Mouse (Mus musculus) liver, adult 2 months (tissue): ENCODE measurements around the gene Usp47.

Source experiments
- CTCF ChIP-seq: fragments of 200-500 bp; IDR thresholded peaks from 2 replicates; pipeline ENCODE4 v1.5.1; 2011; ENCODE audit warnings: low read depth, low read length, control low read depth
- POLR2A ChIP-seq: fragments of 200-500 bp; IDR thresholded peaks from 2 replicates; pipeline ENCODE4 v1.6.1; 2011; ENCODE audit warnings: low read length, control low read depth; ENCODE audit not compliant: insufficient read depth; ENCODE audit errors: extremely low read depth

DNA sequence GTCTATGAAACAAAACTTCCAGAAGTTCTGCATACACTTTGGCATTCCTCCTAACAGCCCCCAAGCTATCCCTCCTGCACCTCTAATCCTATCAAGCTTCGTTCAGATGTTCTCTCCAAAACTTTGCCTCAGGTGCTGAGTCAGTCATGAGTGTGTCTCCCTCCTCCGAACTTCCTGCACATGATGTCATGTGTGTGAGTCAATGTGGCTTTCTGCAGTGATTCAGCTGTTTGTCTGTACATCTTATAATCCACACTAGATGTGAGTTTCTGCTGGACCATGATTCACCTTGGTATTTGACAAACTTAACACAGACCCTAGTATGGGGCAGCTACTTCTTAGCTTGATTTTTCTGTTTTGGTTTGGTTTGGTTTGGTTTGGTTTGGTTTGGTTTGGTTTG lies 46.9 kb upstream of the Usp47 start:
- TF ChIP-seq CTCF (no peak), POLR2A (no peak)
